12 mouse cellular contexts compared by ENCODE assay signal in genomic region chr11:53874706-53875105, GRCm38 (mm10). TPM values are rescaled to one million over a fixed set of nuclear protein-coding genes. Genes with fewer than 3 reads are reported as not detected.
DNase-seq lines count a peak whose midpoint lies in the region; ATAC-seq and TF ChIP-seq lines count a peak whose summit lies in the region.
"Had no signal": no experiment of that assay in that cellular context is flagged by ENCODE, and none has a peak within 500 bp of the region (broad histone marks: within the 10 kb centered on the region; RNA-seq: fewer than 3 reads in every experiment).

No protein-coding gene starts in this region.

- peak; percentile 82 for TF ChIP-seq CTCF in layer of hippocampus, adult 2 months (conservative IDR thresholded peaks at IDR 0.05)
- TF ChIP-seq CTCF in stomach, postnatal 0 days (IDR thresholded peaks at IDR 0.05; ENCODE audit: low read depth) = peak; percentile 64

- peak; percentile 45 for ATAC-seq in CD4-positive, CD25-positive, alpha-beta regulatory T cell, adult 4 months
- 0 out of 2 replicates have a peak, but pooled peaks have one; percentile 61 for ATAC-seq in stomach, postnatal 0 days (ENCODE audit: low FRiP score, low TSS enrichment)
- no peak for ATAC-seq in inflammation-experienced regulatory T-cells, adult 6 months

- WGBS in stomach, postnatal 0 days = 72% methylated on average over 4 of the region's 4 CpGs

- no peak overlapping the region for H3K4me2 ChIP-seq in stomach, postnatal 0 days (replicated peaks; ENCODE audit: low read depth)
- H3K4me2 ChIP-seq: liver, embryonic 13.5 days had no signal

- H3K9ac ChIP-seq in stomach, postnatal 0 days (ENCODE audit: low read length) = no peak overlapping the region
- H3K9ac ChIP-seq: liver, embryonic 13.5 days had no signal

- no peaks in the 10 kb centered on the region for H3K4me1 ChIP-seq in stomach, postnatal 0 days (replicated peaks; ENCODE audit: control insufficient read depth, insufficient read depth)
- H3K4me1 ChIP-seq: liver, embryonic 13.5 days had no signal

- no peaks in the 10 kb centered on the region for H3K9me3 ChIP-seq in stomach, postnatal 0 days (ENCODE audit: control insufficient read depth, low read length)
- H3K9me3 ChIP-seq: liver, embryonic 13.5 days had no signal

- H3K4me3 ChIP-seq in layer of hippocampus, adult 2 months = no peak overlapping the region
- H3K4me3 ChIP-seq in stomach, postnatal 0 days (ENCODE audit: low read depth, low read length) = no peak overlapping the region
- H3K4me3 ChIP-seq: liver, embryonic 13.5 days; myocyte had no signal

- no peaks in the 10 kb centered on the region for H3K27me3 ChIP-seq in stomach, postnatal 0 days (ENCODE audit: control insufficient read depth, insufficient read depth, low read length)
- H3K27me3 ChIP-seq: liver, embryonic 13.5 days had no signal

- no peak overlapping the region for H3K27ac ChIP-seq in layer of hippocampus, adult 2 months
- H3K27ac ChIP-seq in stomach, postnatal 0 days (replicated peaks) = no peak overlapping the region
- H3K27ac ChIP-seq: liver, embryonic 13.5 days had no signal

- no peak for TF ChIP-seq EP300 in stomach, postnatal 0 days (optimal IDR thresholded peaks at IDR 0.05)

- DNase-seq in layer of hippocampus, adult 2 months (ENCODE audit: low spot score in 2 of 2) = peak in 1 of 2 experiments; percentile 36
- no peak for DNase-seq in layer of hippocampus, postnatal 14 days (ENCODE audit: low spot score in 2 of 2)
- peak; percentile 27 for DNase-seq in ZHBTc4 (ENCODE audit: low read depth, low spot score)
- peak; percentile 31 for DNase-seq in stomach, postnatal 0 days (ENCODE audit: low spot score)
- DNase-seq in frontal cortex, postnatal 36 days (ENCODE audit: low spot score in 2 of 2) = no peak
- DNase-seq: gastrocnemius, postnatal 25 days; kidney, postnatal 25 days; liver, embryonic 13.5 days had no signal

- 0 out of 2 replicates have a peak, but pooled peaks cover 2% of the 10 kb centered on the region for H3K36me3 ChIP-seq in stomach, postnatal 0 days (ENCODE audit: control insufficient read depth, insufficient read depth, low read length)

RNA-seq across cellular contexts. Expression of gene Gm12216, which starts 15.7 kb away (rescaled TPM):
- 1 to 10 TPM; 8.5 to 8.9 TPM for total RNA-seq in layer of hippocampus, adult 2 months (2021)
- total RNA-seq in layer of hippocampus, postnatal 14 days (2021) = 1 to 10 TPM; 2.4 to 4.1 TPM
- polyA plus RNA-seq in CD4-positive, CD25-positive, alpha-beta regulatory T cell, adult 4 months (2017; shearing (Covaris generic)) = 10 to 100 TPM; 31.5 to 32.1 TPM
- polyA plus RNA-seq in stomach, postnatal 0 days (2015; fragmentation: Nextera tagmentation; extraction: Ambion mirVana) = 1.9 and 2.3 TPM in 2 replicates
- polyA plus RNA-seq in inflammation-experienced regulatory T-cells, adult 6 months (2017; shearing (Covaris generic)) = 10 to 100 TPM; 19.8 to 38.0 (median 32.6) TPM
- polyA plus RNA-seq: embryonic facial prominence, embryonic 11.5 days had no signal

RNA-seq across cellular contexts. Expression of gene Slc22a5, which starts 16.8 kb away (rescaled TPM):
- total RNA-seq in layer of hippocampus, adult 2 months (2021) = 10 to 100 TPM; 10.7 to 12.4 TPM
- 10 to 100 TPM; 12.4 to 13.5 TPM for total RNA-seq in layer of hippocampus, postnatal 14 days (2021)
- polyA plus RNA-seq in CD4-positive, CD25-positive, alpha-beta regulatory T cell, adult 4 months (2017; shearing (Covaris generic)) = 10 to 100 TPM; 25.9 to 29.3 TPM
- polyA plus RNA-seq in stomach, postnatal 0 days (2015; fragmentation: Nextera tagmentation; extraction: Ambion mirVana) = 9.4 and 10.1 TPM in 2 replicates
- 10 to 100 TPM in 2 of 3 experiments, 1 to 10 TPM in 1; 8.9 to 15.5 (median 12.7) TPM for polyA plus RNA-seq in inflammation-experienced regulatory T-cells, adult 6 months (2017; shearing (Covaris generic))

Comparison
In these comparisons a context has a peak if more than half of its experiments do, and no peak if none do; other contexts are left out.
1. DNase-seq: peak in ZHBTc4 (single experiment) and stomach, postnatal 0 days (single experiment); none in layer of hippocampus, postnatal 14 days (0 of 2) and frontal cortex, postnatal 36 days (0 of 2).